Mouse (Mus musculus) natural killer cell, adult 2 months (primary cell): ENCODE data around the gene Kif13a.

ENCODE experiments used
- DNase-seq, 2 experiments: peaks; one replicate each; pipeline ENCODE4 v3.0.0; 2022; ENCODE audit warnings: low spot score in 2 of 2

The Kif13a gene

GRCm38 (mm10) chr13:46883976-46884375 lies 45.7 kb downstream of the Kif13a start:
- DNase-seq: no peak

- DNase-seq: no peak
These were observed 46.3 kb downstream of the Kif13a start for GRCm38 (mm10) chr13:46883381-46883780.

- no peak for DNase-seq
These were observed 48.9 kb downstream of the Kif13a start for GRCm38 (mm10) chr13:46880736-46881135.

- no peak for DNase-seq
These were observed 49.4 kb downstream of the Kif13a start for GRCm38 (mm10) chr13:46880243-46880642.

GRCm38 (mm10) chr13:46877049-46877448 lies 52.6 kb downstream of the Kif13a start:
- DNase-seq: no peak

GRCm38 (mm10) chr13:46875377-46875776 lies 54.3 kb downstream of the Kif13a start:
- no peak for DNase-seq

- DNase-seq: no peak
These were observed 56.9 kb downstream of the Kif13a start for GRCm38 (mm10) chr13:46872732-46873131.

- DNase-seq: no peak
These were observed 57.5 kb downstream of the Kif13a start for GRCm38 (mm10) chr13:46872194-46872593.

GRCm38 (mm10) chr13:46869464-46869863 lies 60.2 kb downstream of the Kif13a start:
- DNase-seq: no peak

- DNase-seq: no peak
These were observed 66.4 kb downstream of the Kif13a start for GRCm38 (mm10) chr13:46863169-46863748.

- DNase-seq: no peak
These were observed 69.8 kb downstream of the Kif13a start for GRCm38 (mm10) chr13:46859876-46860275.

GRCm38 (mm10) chr13:46859173-46859572 lies 70.5 kb downstream of the Kif13a start:
- DNase-seq: no peak

GRCm38 (mm10) chr13:46858835-46859152 lies 70.9 kb downstream of the Kif13a start:
- no peak for DNase-seq

GRCm38 (mm10) chr13:46858143-46858834 lies 71.4 kb downstream of the Kif13a start:
- DNase-seq: no peak

GRCm38 (mm10) chr13:46854456-46854855 lies 75.2 kb downstream of the Kif13a start:
- no peak for DNase-seq

- no peak for DNase-seq
These were observed 77.2 kb downstream of the Kif13a start for GRCm38 (mm10) chr13:46852470-46852869.

GRCm38 (mm10) chr13:46845456-46845855 lies 84.2 kb downstream of the Kif13a start:
- DNase-seq: no peak

GRCm38 (mm10) chr13:46844561-46845235 lies 85.0 kb downstream of the Kif13a start:
- DNase-seq: no peak

GRCm38 (mm10) chr13:46843646-46844045 lies 86.0 kb downstream of the Kif13a start:
- DNase-seq: no peak

- DNase-seq: no peak
These were observed 87.5 kb downstream of the Kif13a start for GRCm38 (mm10) chr13:46842185-46842584.

GRCm38 (mm10) chr13:46841668-46842067 lies 88.0 kb downstream of the Kif13a start:
- DNase-seq: no peak

- DNase-seq: no peak
These were observed 89.0 kb downstream of the Kif13a start for GRCm38 (mm10) chr13:46840676-46841075.

GRCm38 (mm10) chr13:46839236-46839635 lies 90.4 kb downstream of the Kif13a start:
- no peak for DNase-seq
